Mouse (Mus musculus): ENCODE results near the gene Lrrc27.
A peak's percentile ranks its signal among the peaks of the same experiment; 100 is the strongest.

The Lrrc27 gene

GRCm38 (mm10) chr7:139246931-139247880 lies 34.4 kb downstream of the Lrrc27 start:
- DNase-seq, result peak; percentile 70

GRCm38 (mm10) chr7:139247881-139248614 lies 35.3 kb downstream of the Lrrc27 start, which contains the start of gene Pwwp2b:
Pwwp2b (plus strand) TSS chr7:139248482.
- peak; percentile 93 for DNase-seq

DNA sequence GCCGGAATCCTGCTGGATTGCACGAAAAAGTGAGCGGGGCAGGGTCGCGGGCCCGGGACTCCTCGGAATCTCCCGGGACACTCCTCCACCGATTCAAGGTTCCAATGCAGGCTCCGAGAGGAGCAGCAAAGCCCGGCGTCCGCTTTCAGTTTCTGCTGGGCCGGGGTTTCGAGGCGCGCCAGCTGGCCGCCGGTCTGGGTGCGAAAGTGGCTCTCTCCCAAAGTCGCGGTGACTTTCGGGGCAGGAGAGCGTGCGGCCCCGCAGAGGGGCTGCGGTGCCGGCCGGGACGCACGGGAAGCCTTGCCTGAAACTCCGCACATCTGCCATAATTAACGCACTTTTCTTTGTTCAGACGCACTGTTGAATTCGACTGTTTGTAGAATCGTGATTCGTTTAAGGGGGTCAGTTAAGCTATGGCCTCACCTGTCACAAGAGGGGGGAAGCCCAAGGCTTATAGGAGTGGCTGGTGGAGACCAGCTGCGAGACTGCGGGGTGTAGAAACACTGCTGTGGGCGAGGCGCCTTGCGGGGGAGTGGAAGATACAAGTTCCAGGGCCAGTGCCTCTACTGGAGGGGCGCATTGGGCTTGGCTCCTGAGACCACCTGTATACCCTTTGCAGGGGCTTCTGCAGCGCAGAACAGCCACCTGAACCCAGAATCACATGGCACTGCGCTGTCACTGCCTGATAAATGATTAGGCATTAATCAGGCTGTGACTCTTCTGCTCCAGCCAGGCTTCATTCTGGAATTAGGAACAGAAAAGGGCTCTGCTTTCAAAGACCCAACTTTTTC lies 36.0 kb downstream of the Lrrc27 start:
- DNase-seq, result peak; percentile 50

GRCm38 (mm10) chr7:139249406-139250210 lies 36.8 kb downstream of the Lrrc27 start:
- DNase-seq, result no peak

DNA sequence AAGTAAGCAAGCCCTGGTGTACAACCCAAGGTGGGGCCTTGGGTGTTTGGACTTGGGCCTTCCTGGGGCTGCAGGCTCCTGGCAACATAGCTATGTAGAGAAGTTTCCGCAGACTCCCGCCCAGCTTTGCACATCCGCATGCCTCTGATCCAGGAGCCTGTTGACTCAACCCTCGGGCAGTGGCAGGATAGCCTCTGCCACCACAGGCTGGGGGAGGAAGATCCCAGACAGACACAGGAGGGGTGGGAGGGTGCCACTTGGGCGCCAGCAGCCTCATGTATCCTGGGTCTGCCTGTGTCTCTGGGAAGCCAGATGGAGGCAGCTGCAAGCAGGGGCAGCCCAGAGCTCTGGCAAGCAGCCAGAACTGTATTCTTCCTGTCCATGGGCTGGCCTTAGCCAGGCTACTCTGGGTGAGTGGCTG lies 39.1 kb downstream of the Lrrc27 start:
- DNase-seq, result peak; percentile 90

- no peak for DNase-seq
Observed at GRCm38 (mm10) chr7:139252566-139252965, 39.8 kb downstream of the Lrrc27 start.

- DNase-seq, result peak; percentile 42
Observed at GRCm38 (mm10) chr7:139252986-139253385, 40.2 kb downstream of the Lrrc27 start.

- no peak for DNase-seq
Observed at GRCm38 (mm10) chr7:139253462-139253861, 40.7 kb downstream of the Lrrc27 start.

DNA sequence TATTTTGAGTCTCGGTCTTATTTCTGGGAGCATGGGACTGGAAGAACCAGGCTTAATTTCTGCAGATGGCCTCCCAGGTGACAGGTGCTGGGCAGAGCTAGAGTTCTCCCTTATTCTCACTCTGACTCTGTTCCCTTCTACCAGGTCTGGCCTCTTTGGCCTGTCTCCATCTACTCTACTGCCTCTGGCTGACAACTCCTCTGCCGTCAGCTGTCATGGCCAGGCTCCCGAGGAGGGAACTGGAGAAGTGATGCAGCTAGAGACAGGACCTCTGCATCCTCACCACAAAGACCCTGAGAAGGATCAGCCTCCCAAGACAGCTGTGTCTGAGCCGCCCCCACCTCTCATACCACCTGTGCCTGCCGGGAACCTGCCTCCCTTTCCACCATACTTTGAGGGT lies 41.8 kb downstream of the Lrrc27 start:
- no peak for DNase-seq

DNA sequence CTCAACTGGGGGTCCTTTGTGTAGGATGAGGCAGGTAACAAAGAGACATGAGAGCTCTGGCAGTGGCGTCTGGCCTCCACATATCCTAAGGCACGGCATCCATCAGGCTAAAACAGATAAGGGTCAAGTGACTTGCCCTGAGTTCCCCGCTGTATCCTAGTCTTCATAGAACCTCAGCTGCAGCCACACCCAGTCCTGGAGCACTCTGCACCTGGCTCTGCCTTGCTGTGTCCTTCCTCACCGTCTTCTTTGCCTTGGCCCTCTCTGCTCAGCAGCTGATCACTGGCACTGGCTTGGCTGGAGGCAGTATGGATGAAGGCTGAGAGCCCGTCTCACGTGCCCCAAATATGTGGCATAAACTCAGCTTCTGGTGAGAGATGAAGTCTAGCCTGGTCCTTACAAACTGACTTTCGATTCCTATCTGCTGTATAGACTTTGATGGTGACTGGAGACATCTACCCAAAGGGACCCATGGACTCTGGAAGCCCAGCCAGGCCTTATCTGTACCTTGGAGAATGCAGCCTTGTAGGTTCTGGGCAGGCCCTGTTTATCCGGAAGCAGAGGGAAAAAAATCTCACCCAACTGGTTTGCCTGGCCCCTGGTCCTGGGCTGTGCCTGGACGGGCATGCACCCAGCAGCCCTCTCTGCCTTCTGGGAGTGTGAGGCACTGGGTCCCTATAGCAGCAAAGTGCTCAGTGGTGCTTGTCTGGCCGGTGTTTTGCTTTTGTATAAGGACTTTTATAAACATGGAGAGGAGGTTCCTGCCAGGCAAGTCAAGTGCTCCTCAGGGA lies 45.2 kb downstream of the Lrrc27 start:
- DNase-seq, result peak; percentile 76

GRCm38 (mm10) chr7:139264337-139264736 lies 51.5 kb downstream of the Lrrc27 start:
- no peak for DNase-seq

GRCm38 (mm10) chr7:139265634-139266033 lies 52.8 kb downstream of the Lrrc27 start:
- no peak for DNase-seq

- DNase-seq, result no peak
Observed at GRCm38 (mm10) chr7:139266431-139266830, 53.6 kb downstream of the Lrrc27 start.

DNA sequence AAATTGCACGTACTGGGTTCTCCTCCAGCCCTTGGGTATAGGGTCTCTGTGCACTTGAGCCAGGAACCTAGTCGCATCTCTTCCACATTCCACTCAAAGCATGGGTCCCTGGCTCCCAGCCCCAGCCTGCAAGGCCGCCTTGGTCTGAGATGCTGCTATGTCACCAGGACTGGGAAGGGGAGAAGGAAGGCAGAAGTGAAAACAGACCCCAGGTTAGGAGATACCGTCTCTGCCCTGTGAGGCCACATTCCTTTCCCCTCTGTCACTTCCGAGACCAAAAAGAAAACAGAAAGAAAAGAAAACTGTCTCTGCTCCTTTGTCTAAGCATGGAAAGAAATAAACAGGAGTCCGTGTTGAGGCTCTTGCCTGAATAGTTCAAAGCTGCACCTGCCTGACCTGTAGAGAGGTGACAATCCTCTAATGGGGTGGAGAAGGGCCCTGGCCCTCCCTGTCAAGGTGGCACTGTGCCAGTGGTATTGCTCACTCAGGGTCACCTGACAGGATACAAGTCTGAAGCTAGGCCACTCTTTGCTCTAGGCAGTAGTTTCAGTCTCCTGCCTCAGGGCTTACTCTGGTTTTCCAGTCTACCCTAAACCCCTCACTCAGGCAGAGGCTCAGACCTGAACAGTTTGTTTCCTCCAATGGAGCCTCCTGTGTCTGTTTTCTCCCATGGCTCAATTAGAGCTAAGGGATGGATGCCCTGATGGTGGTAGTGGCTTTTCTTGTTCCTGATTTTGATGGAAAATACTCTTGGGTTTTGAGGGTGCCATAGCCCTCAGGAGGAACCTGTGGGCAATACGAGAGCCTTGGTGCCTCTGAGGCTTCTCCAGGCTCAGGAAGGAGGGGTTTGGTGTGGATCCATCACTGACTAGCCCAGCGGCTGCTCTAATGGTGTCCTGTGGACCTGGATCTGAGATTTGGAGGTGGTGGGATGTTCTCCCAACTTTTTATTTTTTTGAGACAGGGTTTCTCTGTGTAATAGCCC lies 54.4 kb downstream of the Lrrc27 start:
- peak; percentile 60 for DNase-seq

DNA sequence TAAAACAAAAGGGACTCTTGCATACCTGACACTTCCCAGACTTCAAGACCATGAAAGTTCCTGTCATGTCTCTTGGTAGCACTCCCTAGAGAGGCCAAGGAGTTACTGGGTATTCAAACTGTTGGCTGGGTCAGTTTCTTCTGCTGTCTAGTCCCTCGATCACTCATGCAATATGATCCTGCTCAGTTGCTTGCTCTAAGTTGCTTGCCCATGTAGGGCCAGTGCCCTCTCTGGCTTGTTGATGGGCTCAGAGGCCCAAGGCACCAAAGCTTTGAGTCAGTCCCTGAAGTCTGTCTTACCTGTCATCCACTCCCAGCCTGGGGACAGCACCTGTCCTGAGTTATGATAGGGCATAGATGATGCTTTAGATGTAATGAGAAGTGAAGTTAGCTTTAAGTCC lies 58.0 kb downstream of the Lrrc27 start:
- no peak for DNase-seq

DNA sequence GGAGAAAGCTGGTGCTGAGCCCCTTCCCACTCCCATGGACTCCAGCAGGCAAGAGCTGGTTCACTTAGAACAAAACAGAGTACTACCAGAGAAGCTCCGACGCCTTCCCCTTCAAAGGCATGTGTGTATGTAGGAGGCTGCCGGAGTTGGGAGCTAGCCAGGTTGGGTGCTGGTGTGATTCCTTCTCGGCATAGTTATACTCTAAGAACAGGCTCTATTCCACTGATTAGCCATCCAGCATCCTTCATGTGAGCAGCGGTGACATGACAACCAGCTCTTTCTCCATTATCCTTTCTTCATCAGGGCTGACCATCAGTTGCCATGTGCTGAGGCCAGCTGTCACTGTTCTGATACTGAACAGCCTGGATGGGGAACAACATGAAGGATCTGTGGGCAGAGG lies 59.1 kb downstream of the Lrrc27 start:
- DNase-seq, result no peak

DNA sequence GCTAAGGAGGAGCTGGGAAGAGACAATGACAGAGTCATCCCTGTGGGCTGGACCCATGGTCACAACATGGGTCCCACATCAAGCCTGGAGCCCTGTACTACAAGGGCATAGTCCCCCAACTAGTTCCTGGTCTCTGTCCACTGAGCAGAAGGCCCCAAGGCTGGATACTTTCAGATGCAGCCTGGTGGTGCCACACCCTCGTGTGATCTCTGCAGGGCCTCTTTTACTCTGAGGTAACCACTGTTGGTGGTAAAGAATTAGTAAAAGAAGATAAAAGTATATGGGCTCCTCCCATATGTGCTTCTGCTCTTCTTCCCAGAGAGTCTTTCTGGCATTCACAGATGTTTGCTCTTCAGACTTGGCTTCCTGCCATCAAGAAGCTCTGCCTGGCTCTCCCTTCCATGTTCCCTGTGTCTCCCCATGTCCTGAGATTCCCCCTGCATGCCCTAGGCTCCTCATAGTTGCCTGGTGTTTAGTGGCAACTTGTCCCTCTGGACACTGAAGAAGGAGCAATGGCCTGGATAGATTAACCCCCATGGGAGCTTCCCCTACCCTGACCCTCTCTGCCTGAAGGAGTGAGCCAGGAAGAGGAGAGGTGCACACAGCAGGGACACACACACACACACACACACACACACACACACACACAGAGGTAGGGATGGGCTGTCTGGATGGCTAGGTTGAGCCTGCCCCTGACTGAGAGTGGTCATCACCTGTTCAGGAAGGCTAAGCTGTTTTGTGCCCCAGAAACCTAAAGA lies 60.0 kb downstream of the Lrrc27 start:
- peak; percentile 52 for DNase-seq

GRCm38 (mm10) chr7:139273397-139273719 lies 60.6 kb downstream of the Lrrc27 start:
- peak; percentile 74 for DNase-seq

GRCm38 (mm10) chr7:139275586-139275985 lies 62.8 kb downstream of the Lrrc27 start:
- no peak for DNase-seq

All from kidney, postnatal 10 days (tissue).